Mouse (Mus musculus) urinary bladder, postnatal 14 days (tissue): ENCODE measurements around the gene Oxgr1.

Experiments
- DNase-seq: peaks from one replicate; pipeline ENCODE4 v3.0.0; 2021; ENCODE audit warnings: low spot score

The Oxgr1 gene

DNA sequence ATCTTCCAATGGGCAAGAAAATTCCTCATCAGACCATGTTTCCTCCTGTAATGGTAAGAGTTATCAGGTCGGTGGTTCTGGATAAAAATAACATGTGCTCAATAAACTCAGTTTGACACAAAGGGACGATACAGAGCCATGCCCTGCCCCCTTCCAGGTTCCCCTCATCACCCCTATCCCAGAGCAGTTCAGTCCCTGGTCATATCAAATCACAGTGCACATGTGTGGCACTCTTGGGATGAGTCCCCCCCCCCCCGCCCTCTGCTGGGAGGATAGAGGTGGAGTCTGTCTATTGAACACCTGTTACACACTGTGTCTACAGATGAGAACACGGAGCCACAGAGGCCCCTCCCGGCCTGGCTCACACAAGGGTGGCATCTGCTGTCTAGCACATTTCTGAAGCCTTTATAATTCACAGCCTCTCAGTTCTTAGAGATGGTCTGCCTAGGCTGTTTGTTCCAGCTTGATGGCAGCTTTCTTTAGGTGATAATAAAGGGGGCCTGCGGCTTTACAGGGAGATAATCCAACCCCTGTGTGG is 61.5 kb downstream of the Oxgr1 start:
- no peak for DNase-seq
